Mouse (Mus musculus): Measurements from ENCODE around the gene Ghr. TPM values are rescaled to one million over a fixed set of nuclear protein-coding genes. Genes with fewer than 3 reads are reported as not detected.

The Ghr gene
- polyA plus RNA-seq, 1 experiment from 2014 or later, result 15.2 TPM

GRCm38 (mm10) chr15:3469230-3469629 lies 114.1 kb downstream of the Ghr start:
- no peak overlapping the region for H3K27ac ChIP-seq (replicated peaks)
- WGBS, result 87% methylated on average over 4 of the region's 4 CpGs
- H3K9ac ChIP-seq, result no peak overlapping the region
- ATAC-seq (ENCODE audit: low read depth), result no peak
- no peak overlapping the region for H3K4me3 ChIP-seq
- H3K36me3 ChIP-seq, result no peaks in the 10 kb centered on the region
- H3K4me2 ChIP-seq, result no peak overlapping the region
- H3K9me3 ChIP-seq, result no peaks in the 10 kb centered on the region
- H3K27me3 ChIP-seq, result no peaks in the 10 kb centered on the region
- H3K4me1 ChIP-seq (replicated peaks), result no peaks in the 10 kb centered on the region

- H3K4me2 ChIP-seq, result no peak overlapping the region
- no peaks in the 10 kb centered on the region for H3K36me3 ChIP-seq
- no peak overlapping the region for H3K9ac ChIP-seq
- ATAC-seq (ENCODE audit: low read depth), result no peak
- WGBS, result 85% methylated on average over 4 of the region's 4 CpGs
- no peaks in the 10 kb centered on the region for H3K4me1 ChIP-seq (replicated peaks)
- no peak overlapping the region for H3K4me3 ChIP-seq
- H3K27ac ChIP-seq (replicated peaks), result no peak overlapping the region
- no peaks in the 10 kb centered on the region for H3K27me3 ChIP-seq
- no peaks in the 10 kb centered on the region for H3K9me3 ChIP-seq
These were observed 116.7 kb downstream of the Ghr start for GRCm38 (mm10) chr15:3466608-3467007.

- 89% methylated on average over 4 of the region's 4 CpGs for WGBS
- no peak for ATAC-seq (ENCODE audit: low read depth)
- no peaks in the 10 kb centered on the region for H3K4me1 ChIP-seq (replicated peaks)
- no peak overlapping the region for H3K9ac ChIP-seq
- H3K9me3 ChIP-seq, result no peaks in the 10 kb centered on the region
- no peaks in the 10 kb centered on the region for H3K27me3 ChIP-seq
- no peaks in the 10 kb centered on the region for H3K36me3 ChIP-seq
- no peak overlapping the region for H3K27ac ChIP-seq (replicated peaks)
- H3K4me2 ChIP-seq, result no peak overlapping the region
- H3K4me3 ChIP-seq, result no peak overlapping the region
These were observed 118.5 kb downstream of the Ghr start for GRCm38 (mm10) chr15:3464754-3465153.

GRCm38 (mm10) chr15:3456543-3456942 lies 126.7 kb downstream of the Ghr start:
- H3K4me2 ChIP-seq, result no peak overlapping the region
- no peak overlapping the region for H3K27ac ChIP-seq (replicated peaks)
- H3K4me3 ChIP-seq, result no peak overlapping the region
- no peak overlapping the region for H3K9ac ChIP-seq
- no peaks in the 10 kb centered on the region for H3K9me3 ChIP-seq
- H3K27me3 ChIP-seq, result no peaks in the 10 kb centered on the region
- H3K36me3 ChIP-seq, result no peaks in the 10 kb centered on the region
- no peaks in the 10 kb centered on the region for H3K4me1 ChIP-seq (replicated peaks)
- 80% methylated on average over 4 of the region's 4 CpGs for WGBS
- no peak for ATAC-seq (ENCODE audit: low read depth)

GRCm38 (mm10) chr15:3455572-3455971 lies 127.7 kb downstream of the Ghr start:
- ATAC-seq (ENCODE audit: low read depth), result no peak

GRCm38 (mm10) chr15:3452080-3452752 lies 131.1 kb downstream of the Ghr start:
- Histone ChIP-seq H3K4me1 (replicated peaks) (no peaks in the 10 kb centered on the region), H3K36me3 (no peaks in the 10 kb centered on the region), H3K27ac (replicated peaks) (no peak overlapping the region), H3K9ac (no peak overlapping the region), H3K4me2 (no peak overlapping the region), H3K4me3 (no peak overlapping the region), H3K27me3 (no peaks in the 10 kb centered on the region), H3K9me3 (no peaks in the 10 kb centered on the region)
- 76% methylated on average over 5 of the region's 5 CpGs for WGBS
- ATAC-seq (ENCODE audit: low read depth), result no peak

More at GRCm38 (mm10) chr15:3455572-3455971, 127.7 kb downstream of the Ghr start:
- H3K9me3 ChIP-seq, result no peaks in the 10 kb centered on the region
- no peaks in the 10 kb centered on the region for H3K36me3 ChIP-seq
- H3K27me3 ChIP-seq, result no peaks in the 10 kb centered on the region
- no peak overlapping the region for H3K9ac ChIP-seq
- no peak overlapping the region for H3K4me3 ChIP-seq
- H3K4me2 ChIP-seq, result no peak overlapping the region
- no peaks in the 10 kb centered on the region for H3K4me1 ChIP-seq (replicated peaks)
- H3K27ac ChIP-seq (replicated peaks), result no peak overlapping the region

GRCm38 (mm10) chr15:3449564-3449963 lies 133.7 kb downstream of the Ghr start:
- no peak overlapping the region for H3K4me3 ChIP-seq
- no peak for ATAC-seq (ENCODE audit: low read depth)
- no peak overlapping the region for H3K27ac ChIP-seq (replicated peaks)
- no peaks in the 10 kb centered on the region for H3K27me3 ChIP-seq
- H3K9me3 ChIP-seq, result no peaks in the 10 kb centered on the region
- no peaks in the 10 kb centered on the region for H3K36me3 ChIP-seq
- 63% methylated on average over 2 of the region's 2 CpGs for WGBS
- no peaks in the 10 kb centered on the region for H3K4me1 ChIP-seq (replicated peaks)
- H3K4me2 ChIP-seq, result no peak overlapping the region
- no peak overlapping the region for H3K9ac ChIP-seq

GRCm38 (mm10) chr15:3445285-3445909 lies 137.9 kb downstream of the Ghr start:
- no peak overlapping the region for H3K9ac ChIP-seq
- no peaks in the 10 kb centered on the region for H3K27me3 ChIP-seq
- H3K36me3 ChIP-seq, result no peaks in the 10 kb centered on the region
- no peak overlapping the region for H3K4me2 ChIP-seq
- ATAC-seq (ENCODE audit: low read depth), result no peak
- no peaks in the 10 kb centered on the region for H3K9me3 ChIP-seq
- H3K4me3 ChIP-seq, result no peak overlapping the region
- no peaks in the 10 kb centered on the region for H3K4me1 ChIP-seq (replicated peaks)
- 85% methylated on average over 7 of the region's 7 CpGs for WGBS
- H3K27ac ChIP-seq (replicated peaks), result no peak overlapping the region

GRCm38 (mm10) chr15:3444448-3445020 lies 138.8 kb downstream of the Ghr start:
- no peak overlapping the region for H3K9ac ChIP-seq
- H3K27me3 ChIP-seq, result no peaks in the 10 kb centered on the region
- no peak overlapping the region for H3K4me3 ChIP-seq
- no peak overlapping the region for H3K27ac ChIP-seq (replicated peaks)
- ATAC-seq (ENCODE audit: low read depth), result no peak
- no peaks in the 10 kb centered on the region for H3K36me3 ChIP-seq
- no peaks in the 10 kb centered on the region for H3K4me1 ChIP-seq (replicated peaks)
- H3K4me2 ChIP-seq, result no peak overlapping the region
- no peaks in the 10 kb centered on the region for H3K9me3 ChIP-seq
- WGBS, result 91% methylated on average over 8 of the region's 8 CpGs

- peak; percentile 63; the same call in 1 of the 2 replicates for ATAC-seq (ENCODE audit: low read depth)
- H3K9ac ChIP-seq, result no peak overlapping the region
- H3K27ac ChIP-seq (replicated peaks), result no peak overlapping the region
These were observed 141.6 kb downstream of the Ghr start for GRCm38 (mm10) chr15:3441506-3442286.

GRCm38 (mm10) chr15:3437381-3437780 lies 145.9 kb downstream of the Ghr start:
- 82% methylated on average over 3 of the region's 3 CpGs for WGBS

More at GRCm38 (mm10) chr15:3441506-3442286, 141.6 kb downstream of the Ghr start:
- Histone ChIP-seq H3K36me3 (no peaks in the 10 kb centered on the region), H3K4me1 (replicated peaks) (no peaks in the 10 kb centered on the region), H3K4me2 (no peak overlapping the region), H3K9me3 (no peaks in the 10 kb centered on the region), H3K27me3 (no peaks in the 10 kb centered on the region), H3K4me3 (no peak overlapping the region)
- 61% methylated on average over 4 of the region's 4 CpGs for WGBS

GRCm38 (mm10) chr15:3435637-3436036 lies 147.7 kb downstream of the Ghr start:
- H3K27ac ChIP-seq (replicated peaks), result no peak overlapping the region
- no peak overlapping the region for H3K4me3 ChIP-seq
- no peaks in the 10 kb centered on the region for H3K9me3 ChIP-seq
- no peak overlapping the region for H3K4me2 ChIP-seq
- H3K27me3 ChIP-seq, result no peaks in the 10 kb centered on the region
- 65% methylated on average over 4 of the region's 4 CpGs for WGBS
- no peak overlapping the region for H3K9ac ChIP-seq
- no peaks in the 10 kb centered on the region for H3K4me1 ChIP-seq (replicated peaks)
- H3K36me3 ChIP-seq, result no peaks in the 10 kb centered on the region
- ATAC-seq (ENCODE audit: low read depth), result no peak

More at GRCm38 (mm10) chr15:3437381-3437780, 145.9 kb downstream of the Ghr start:
- no peaks in the 10 kb centered on the region for H3K36me3 ChIP-seq
- no peak overlapping the region for H3K27ac ChIP-seq (replicated peaks)
- ATAC-seq (ENCODE audit: low read depth), result no peak
- no peaks in the 10 kb centered on the region for H3K4me1 ChIP-seq (replicated peaks)
- H3K27me3 ChIP-seq, result no peaks in the 10 kb centered on the region
- no peak overlapping the region for H3K9ac ChIP-seq
- H3K4me2 ChIP-seq, result no peak overlapping the region
- H3K9me3 ChIP-seq, result no peaks in the 10 kb centered on the region
- H3K4me3 ChIP-seq, result no peak overlapping the region
